26 mouse cellular contexts compared by ENCODE assay signal in genomic region chr10:16443901-16444300, GRCm38 (mm10).
"Had no signal": no experiment of that assay in that cellular context is flagged by ENCODE, and none has a peak within 500 bp of the region (broad histone marks: within the 10 kb centered on the region; RNA-seq: fewer than 3 reads in every experiment).

No protein-coding gene starts in this region.

- ATAC-seq: forebrain, embryonic 13.5 days; forebrain, embryonic 14.5 days; forebrain, embryonic 15.5 days; forebrain, embryonic 16.5 days; forebrain, postnatal 0 days had no signal

- DNase-seq: cerebellum, adult 9-10 months; cerebellum, adult 9-11 months; cerebellum, postnatal 25 days; cerebellum, postnatal 36 days; embryo, embryonic 11 days; forebrain, postnatal 0 days; gastrocnemius, adult 2 months; gastrocnemius, postnatal 10 days; gastrocnemius, postnatal 14 days; gastrocnemius, postnatal 25 days; gastrocnemius, postnatal 36 days; heart, adult 11 months; heart, adult 18-20 months; heart, adult 2 months had no signal

- H3K36me3 ChIP-seq: embryonic facial prominence, embryonic 10.5 days; embryonic facial prominence, embryonic 12.5 days; embryonic facial prominence, embryonic 13.5 days; embryonic facial prominence, embryonic 15.5 days; forebrain, embryonic 10.5 days; forebrain, embryonic 12.5 days; forebrain, embryonic 15.5 days; heart, embryonic 10.5 days had no signal

- H3K4me1 ChIP-seq: embryonic facial prominence, embryonic 10.5 days; embryonic facial prominence, embryonic 12.5 days; embryonic facial prominence, embryonic 15.5 days had no signal

- H3K27me3 ChIP-seq: embryonic facial prominence, embryonic 12.5 days; embryonic facial prominence, embryonic 13.5 days; embryonic facial prominence, embryonic 15.5 days; forebrain, embryonic 12.5 days; forebrain, embryonic 13.5 days; forebrain, embryonic 15.5 days had no signal

- H3K9ac ChIP-seq: embryonic facial prominence, embryonic 12.5 days; embryonic facial prominence, embryonic 13.5 days; embryonic facial prominence, embryonic 15.5 days; forebrain, embryonic 12.5 days; forebrain, embryonic 13.5 days; forebrain, embryonic 15.5 days; forebrain, postnatal 0 days had no signal

- H3K4me2 ChIP-seq: embryonic facial prominence, embryonic 12.5 days; embryonic facial prominence, embryonic 13.5 days; embryonic facial prominence, embryonic 15.5 days; forebrain, embryonic 12.5 days; forebrain, embryonic 13.5 days; forebrain, embryonic 15.5 days had no signal

- H3K9me3 ChIP-seq: embryonic facial prominence, embryonic 10.5 days; embryonic facial prominence, embryonic 12.5 days; embryonic facial prominence, embryonic 13.5 days; embryonic facial prominence, embryonic 15.5 days; forebrain, embryonic 10.5 days; forebrain, embryonic 12.5 days; forebrain, embryonic 13.5 days; forebrain, embryonic 15.5 days; heart, embryonic 10.5 days had no signal

- H3K27ac ChIP-seq: embryonic facial prominence, embryonic 10.5 days; embryonic facial prominence, embryonic 12.5 days; embryonic facial prominence, embryonic 13.5 days; embryonic facial prominence, embryonic 15.5 days; forebrain, embryonic 10.5 days; forebrain, embryonic 12.5 days; forebrain, embryonic 13.5 days; forebrain, embryonic 15.5 days; gastrocnemius, adult 2 months; heart, adult 2 months; heart, embryonic 10.5 days had no signal

- H3K4me3 ChIP-seq: embryonic facial prominence, embryonic 10.5 days; embryonic facial prominence, embryonic 12.5 days; embryonic facial prominence, embryonic 13.5 days; embryonic facial prominence, embryonic 15.5 days; erythroblast, embryonic 14.5 days; forebrain, embryonic 10.5 days; forebrain, embryonic 12.5 days; forebrain, embryonic 13.5 days; forebrain, embryonic 15.5 days; gastrocnemius, adult 2 months; heart, adult 2 months; heart, embryonic 10.5 days had no signal
